Mouse (Mus musculus) lung, postnatal 25 days (tissue): ENCODE measurements around the gene Il1rl2.

Experiments
- DNase-seq: peaks from one replicate; pipeline ENCODE4 v3.0.0; 2022; ENCODE audit warnings: low spot score

The Il1rl2 gene

GRCm38 (mm10) chr1:40380111-40380510 lies 55.7 kb downstream of the Il1rl2 start:
- DNase-seq = peak; percentile 74

- no peak for DNase-seq
These were observed 56.6 kb downstream of the Il1rl2 start for GRCm38 (mm10) chr1:40380990-40381389.

DNA sequence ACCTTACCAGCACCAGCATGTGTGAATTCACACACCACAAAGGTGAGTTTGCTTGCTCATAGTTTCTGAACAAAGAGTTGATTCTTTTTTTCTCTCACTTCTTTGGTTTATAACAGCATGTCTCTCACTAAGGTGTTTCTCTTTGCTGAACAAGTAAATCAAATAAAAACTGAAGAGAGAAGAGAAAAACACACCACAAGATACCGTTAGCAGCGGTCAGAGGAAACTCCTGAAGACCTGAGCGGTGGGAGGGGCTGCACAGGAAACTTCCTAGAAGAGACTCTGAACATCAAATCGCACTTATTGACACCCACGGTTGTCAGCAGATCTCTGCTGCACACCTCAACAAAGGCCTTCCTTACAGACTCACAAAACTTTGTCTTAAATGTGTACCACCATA lies 58.4 kb downstream of the Il1rl2 start:
- no peak for DNase-seq

- no peak for DNase-seq
These were observed 60.6 kb downstream of the Il1rl2 start for GRCm38 (mm10) chr1:40384931-40385545.

DNA sequence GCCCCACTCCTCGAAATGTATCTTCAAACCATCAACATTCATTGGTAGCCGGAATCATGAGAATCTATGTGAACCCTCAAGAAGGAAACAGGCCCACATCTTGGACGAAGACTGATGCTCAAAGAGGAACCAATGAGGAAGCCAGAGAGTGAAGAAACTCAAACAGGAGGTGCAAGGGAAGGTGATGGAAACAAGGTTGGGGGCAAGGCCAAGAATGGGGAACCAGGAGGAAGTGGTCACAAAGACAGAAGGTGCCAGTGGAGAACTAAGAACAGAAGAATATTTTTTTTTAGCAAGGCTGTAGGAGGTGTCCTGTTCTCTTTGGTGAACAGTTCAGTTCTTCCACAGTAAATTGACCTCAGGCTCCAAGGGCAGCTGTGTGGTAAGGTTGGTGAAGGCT lies 67.0 kb downstream of the Il1rl2 start:
- DNase-seq = no peak

DNA sequence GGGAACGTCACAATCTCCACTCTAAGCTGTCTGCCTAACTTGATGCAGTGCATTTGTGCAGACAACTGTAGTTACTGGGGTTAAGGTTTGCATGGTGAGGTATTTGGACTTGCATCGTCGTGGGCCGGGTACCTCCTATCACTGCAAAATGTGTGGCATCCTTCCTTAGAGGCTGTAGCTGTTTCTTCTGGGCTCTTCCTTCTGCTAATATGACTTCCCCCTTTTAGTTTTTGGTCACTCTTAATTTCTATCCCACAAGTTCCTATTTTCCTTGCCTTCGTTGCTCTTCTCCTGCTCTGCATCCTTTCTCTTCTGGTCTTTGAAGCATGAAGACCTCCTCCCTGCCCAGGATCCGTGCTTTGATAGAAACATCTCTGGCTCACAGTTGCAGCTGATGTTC lies 68.1 kb downstream of the Il1rl2 start:
- no peak for DNase-seq

- no peak for DNase-seq
These were observed 68.8 kb downstream of the Il1rl2 start for GRCm38 (mm10) chr1:40393214-40393613.

- no peak for DNase-seq
These were observed 75.2 kb downstream of the Il1rl2 start for GRCm38 (mm10) chr1:40399639-40400038.

GRCm38 (mm10) chr1:40404682-40405081 lies 80.3 kb downstream of the Il1rl2 start:
- no peak for DNase-seq

DNA sequence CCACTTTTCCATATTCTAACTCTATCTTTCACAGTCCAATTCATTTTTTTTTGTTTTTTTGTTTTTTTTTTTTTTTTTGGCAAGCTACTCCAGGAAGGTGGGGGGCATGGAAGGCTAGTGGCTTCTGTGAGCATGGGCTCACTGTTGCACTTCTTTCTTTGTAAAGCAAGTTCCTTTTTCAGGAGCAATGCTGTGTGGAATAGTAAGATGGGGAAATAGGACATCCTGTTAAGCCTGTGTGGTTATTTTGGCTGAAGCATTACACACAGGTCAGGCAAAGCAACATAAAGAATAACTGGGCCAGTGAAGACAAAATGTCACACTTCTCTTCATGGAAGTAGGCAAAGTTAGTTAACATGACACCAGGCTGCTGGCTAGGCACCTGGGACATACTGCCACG lies 85.5 kb downstream of the Il1rl2 start:
- DNase-seq = no peak

DNA sequence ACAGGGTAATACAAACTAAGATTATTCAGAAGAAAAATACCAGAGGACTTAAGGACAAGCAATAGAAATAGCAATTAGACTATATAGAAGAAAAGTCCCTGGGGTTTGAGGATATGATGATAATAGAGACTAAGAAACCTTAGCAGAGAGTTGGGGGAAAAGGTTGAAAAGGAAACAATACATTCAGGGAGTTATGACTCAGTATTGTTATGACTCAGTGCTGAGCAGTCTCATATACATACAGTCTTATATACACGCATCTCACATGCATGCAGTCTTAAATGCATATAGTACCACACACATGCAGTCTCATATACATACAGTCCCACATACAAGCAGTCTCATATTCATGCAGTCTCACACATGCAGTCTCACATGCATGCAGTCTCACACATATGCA lies 88.6 kb downstream of the Il1rl2 start:
- DNase-seq = no peak

DNA sequence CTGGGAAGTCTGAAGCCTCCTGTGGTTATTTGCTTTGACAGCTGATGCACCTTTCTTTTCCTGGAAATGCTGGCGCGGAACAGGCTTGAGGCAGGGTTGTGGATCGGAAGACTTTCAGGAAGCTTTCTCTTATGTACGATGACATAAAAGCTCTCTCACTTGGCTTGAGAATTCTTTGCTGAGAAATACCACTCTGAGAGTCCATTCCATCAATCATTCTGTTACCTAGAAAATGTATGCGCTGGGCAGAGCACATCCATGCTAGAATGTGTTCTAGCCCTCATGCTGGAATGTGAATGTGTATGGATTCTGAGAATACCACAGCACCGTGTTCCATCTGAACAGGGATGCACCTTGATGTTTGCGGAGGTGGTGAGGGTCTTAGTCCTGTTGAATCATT lies 89.9 kb downstream of the Il1rl2 start:
- no peak for DNase-seq

DNA sequence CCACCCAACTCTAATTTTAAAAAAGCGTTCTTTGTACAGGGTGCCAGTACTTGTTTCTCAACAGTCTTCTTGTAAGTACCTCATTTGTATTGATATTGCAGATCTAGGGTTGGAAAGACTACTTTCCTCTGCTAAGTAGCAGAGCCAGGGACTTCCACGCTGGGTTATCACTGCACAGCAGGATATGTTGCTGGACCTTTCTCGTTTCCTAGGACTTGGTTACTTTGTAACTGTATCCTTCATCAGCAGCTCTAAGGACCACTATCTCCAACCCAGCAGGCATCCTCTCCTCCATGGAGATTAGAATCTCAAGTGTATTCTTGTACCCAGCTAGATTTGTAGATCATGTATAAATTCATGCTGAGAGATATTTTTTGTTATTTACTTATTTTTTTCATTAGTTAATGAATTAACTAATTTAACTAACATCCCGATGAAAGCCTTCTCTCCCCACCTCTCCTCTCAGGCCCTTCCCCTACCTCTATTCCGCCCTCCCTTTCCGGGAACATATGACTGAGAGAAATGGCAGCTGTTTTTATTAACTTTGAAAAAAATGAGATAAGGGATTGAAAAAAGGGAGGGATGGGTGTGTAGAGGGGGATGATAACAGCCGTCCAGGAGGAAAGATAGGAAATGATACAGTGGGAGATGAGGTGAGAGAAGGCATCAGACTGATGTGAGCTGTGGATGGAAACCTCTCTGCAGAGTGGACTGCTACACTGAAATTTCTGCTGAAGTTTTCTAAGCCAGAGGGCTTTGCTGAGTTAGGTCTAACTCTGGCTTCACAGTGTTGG lies 90.7 kb downstream of the Il1rl2 start:
- no peak for DNase-seq

DNA sequence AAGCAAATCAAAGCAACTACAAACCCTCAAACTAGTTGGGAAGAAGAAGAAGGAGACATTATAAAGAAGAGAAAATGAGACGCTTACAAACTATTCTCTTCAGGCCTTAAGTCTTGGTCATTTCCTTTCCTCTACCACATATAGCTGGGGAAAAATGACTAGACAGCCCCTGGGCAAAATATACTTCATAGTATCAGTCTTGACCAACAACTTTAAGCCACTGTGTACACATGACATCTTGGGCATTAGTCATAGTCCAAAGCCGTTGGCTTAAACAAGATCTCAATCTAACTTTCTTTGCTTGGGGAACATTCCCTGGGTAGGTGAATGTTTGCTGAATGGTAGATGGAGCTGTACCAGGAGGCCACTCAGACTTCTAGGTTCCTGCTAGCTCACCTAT lies 92.6 kb downstream of the Il1rl2 start:
- no peak for DNase-seq
